ENCODE assay signal across 8 mouse cellular contexts in genomic region chr19:21651664-21652063, GRCm38 (mm10). TPM values are rescaled to one million over a fixed set of nuclear protein-coding genes. Genes with fewer than 3 reads are reported as not detected.
DNase-seq lines count a peak whose midpoint lies in the region; ATAC-seq and TF ChIP-seq lines count a peak whose summit lies in the region.

No protein-coding gene starts in this region.

- H3K27ac ChIP-seq in heart, adult 2 months, result peak overlapping the region; percentile 91
- H3K27ac ChIP-seq in spleen, adult 2 months (ENCODE audit: insufficient read depth, low read length), result no peak overlapping the region; the same call in 1 of the 2 replicates
- H3K27ac ChIP-seq in limb, embryonic 15.5 days, result peak overlapping the region; percentile 97; the same call in 1 of the 2 replicates
- peak overlapping the region; percentile 98; the same call in 1 of the 2 replicates for H3K27ac ChIP-seq in stomach, embryonic 16.5 days (ENCODE audit: low read length)

- intact Hi-C loops in heart, adult 2 months (cut with DNase I), result loop anchor here (5.0 to 10.0 kb wide), 3 partner anchors 79 to 277 kb away; no protein-coding TSS in a partner anchor
- intact Hi-C loops in heart, postnatal 10 days (cut with DNase I), result loop anchor here (2.0 to 10.0 kb wide), 4 partner anchors 81 to 379 kb away; partner anchors contain the start of gene Zfand5

- TF ChIP-seq CTCF in heart, adult 2 months (IDR thresholded peaks at IDR 0.05), result no peak
- TF ChIP-seq CTCF in spleen, adult 2 months (IDR thresholded peaks at IDR 0.05; ENCODE audit: extremely low read depth, insufficient read depth, insufficient read length, insufficient replicate concordance), result no peak

- 39% methylated on average over 6 of the region's 6 CpGs for WGBS in heart, adult 2 months
- 57% methylated on average over 6 of the region's 6 CpGs for WGBS in spleen, adult 2 months
- 49% methylated on average over 6 of the region's 6 CpGs for WGBS in limb, embryonic 15.5 days
- WGBS in stomach, embryonic 16.5 days, result 27% methylated on average over 6 of the region's 6 CpGs

- no peak overlapping the region; the same call in 1 of the 2 replicates for H3K9ac ChIP-seq in heart, adult 2 months (ENCODE audit: low read depth, low read length)
- no peak overlapping the region; the same call in 1 of the 2 replicates for H3K9ac ChIP-seq in limb, embryonic 15.5 days
- H3K9ac ChIP-seq in stomach, embryonic 16.5 days (ENCODE audit: low read length), result peak overlapping the region; percentile 96

- no peak for TF ChIP-seq POLR2A in heart, adult 2 months (IDR thresholded peaks at IDR 0.05; ENCODE audit: insufficient read depth, low read depth, low read length)
- TF ChIP-seq POLR2A in spleen, adult 2 months (IDR thresholded peaks at IDR 0.05; ENCODE audit: low read depth, low read length), result no peak

- peak overlapping the region; percentile 71 for H3K4me2 ChIP-seq in limb, embryonic 15.5 days
- H3K4me2 ChIP-seq in stomach, embryonic 16.5 days (ENCODE audit: low read depth, low read length), result peak overlapping the region; percentile 66

- peak overlapping the region; percentile 95 for H3K4me3 ChIP-seq in heart, adult 2 months
- peak overlapping the region; percentile 73 for H3K4me3 ChIP-seq in spleen, adult 2 months (ENCODE audit: extremely low read depth, insufficient read depth, insufficient read length)
- H3K4me3 ChIP-seq in limb, embryonic 15.5 days, result peak overlapping the region; percentile 88
- H3K4me3 ChIP-seq in stomach, embryonic 16.5 days (replicated peaks; ENCODE audit: low read length), result peak overlapping the region; percentile 90

- H3K4me1 ChIP-seq in heart, adult 2 months (ENCODE audit: control insufficient read depth, insufficient read depth, low read length), result peaks cover 8% of the 10 kb centered on the region
- H3K4me1 ChIP-seq in spleen, adult 2 months (ENCODE audit: control insufficient read depth, insufficient read depth, insufficient read length), result peaks cover 17% of the 10 kb centered on the region
- H3K4me1 ChIP-seq in limb, embryonic 15.5 days, result peaks cover 18% of the 10 kb centered on the region
- peaks cover 11% of the 10 kb centered on the region for H3K4me1 ChIP-seq in stomach, embryonic 16.5 days (ENCODE audit: control insufficient read depth, insufficient read depth, low read length)

- no peak for DNase-seq in heart, adult 2 months
- DNase-seq in heart, postnatal 10 days, result no peak
- no peak for DNase-seq in spleen, adult 2 months (ENCODE audit: low read depth in 1 of 2, low spot score in 2 of 2)
- no peak for DNase-seq in spleen, postnatal 36 days (ENCODE audit: low spot score in 2 of 2)
- no peak for DNase-seq in layer of hippocampus, postnatal 10 days (ENCODE audit: low spot score in 2 of 2)
- no peak for DNase-seq in yolk sac, embryonic 10.5 days (ENCODE audit: low spot score)

- peaks cover 13% of the 10 kb centered on the region for H3K79me2 ChIP-seq in heart, adult 2 months (replicated peaks; ENCODE audit: control insufficient read depth, insufficient read depth, low read length)

- H3K9me3 ChIP-seq in limb, embryonic 15.5 days, result no peaks in the 10 kb centered on the region
- H3K9me3 ChIP-seq in stomach, embryonic 16.5 days (replicated peaks; ENCODE audit: control insufficient read depth, low read length), result no peaks in the 10 kb centered on the region

- TF ChIP-seq EP300 in heart, adult 2 months (IDR thresholded peaks at IDR 0.05; ENCODE audit: insufficient read depth, low read depth, low read length), result no peak

- ATAC-seq in limb, embryonic 15.5 days (ENCODE audit: insufficient number of reproducible peaks, low FRiP score, low TSS enrichment, low read depth), result no peak
- no peak for ATAC-seq in stomach, embryonic 16.5 days (ENCODE audit: insufficient read depth, low FRiP score)

- no peaks in the 10 kb centered on the region for H3K27me3 ChIP-seq in heart, adult 2 months (ENCODE audit: control insufficient read depth, insufficient read depth, low read length)
- no peaks in the 10 kb centered on the region for H3K27me3 ChIP-seq in spleen, adult 2 months (ENCODE audit: control insufficient read depth, insufficient read depth, low read length)
- no peaks in the 10 kb centered on the region for H3K27me3 ChIP-seq in limb, embryonic 15.5 days
- H3K27me3 ChIP-seq in stomach, embryonic 16.5 days (ENCODE audit: control insufficient read depth, insufficient read depth, low read length), result no peaks in the 10 kb centered on the region

- peaks cover 9% of the 10 kb centered on the region for H3K36me3 ChIP-seq in heart, adult 2 months (ENCODE audit: control insufficient read depth, insufficient read depth, low read length)
- peaks cover 1% of the 10 kb centered on the region; the same call in 1 of the 2 replicates for H3K36me3 ChIP-seq in spleen, adult 2 months (ENCODE audit: control insufficient read depth, insufficient read depth, low read length)
- no peaks in the 10 kb centered on the region for H3K36me3 ChIP-seq in limb, embryonic 15.5 days
- no peaks in the 10 kb centered on the region for H3K36me3 ChIP-seq in stomach, embryonic 16.5 days (ENCODE audit: control insufficient read depth, insufficient read depth, low read length)

RNA-seq across cellular contexts. Expression of gene 1110059E24Rik, which starts 1.1 kb away (rescaled TPM):
- total RNA-seq in heart, adult 2 months (2021), result 10 to 100 TPM; 10.5 to 11.0 TPM
- 4.6 and 9.8 TPM in 2 replicates for polyA plus RNA-seq in heart, adult 2 months (2012; rRNA removed)
- total RNA-seq in heart, postnatal 10 days (2021), result 10 to 100 TPM; 20.6 to 24.0 TPM
- 3.8 and 4.3 TPM in 2 replicates for polyA plus RNA-seq in spleen, adult 2 months (2012; rRNA removed)
- polyA plus RNA-seq in limb, embryonic 15.5 days (2015; fragmentation: Nextera tagmentation; extraction: Ambion mirVana), result 49.2 and 52.2 TPM in 2 replicates
- polyA plus RNA-seq in stomach, embryonic 16.5 days (2015; fragmentation: Nextera tagmentation; extraction: Ambion mirVana), result 46.3 and 53.9 TPM in 2 replicates
- total RNA-seq in layer of hippocampus, postnatal 10 days (2021), result 10 to 100 TPM; 24.2 to 26.0 TPM

RNA-seq across cellular contexts. Expression of gene Abhd17b, which starts 1.3 kb away (rescaled TPM):
- total RNA-seq in heart, adult 2 months (2021), result 10 to 100 TPM; 10.6 to 13.8 TPM
- polyA plus RNA-seq in heart, adult 2 months (2012; rRNA removed), result 3.4 and 7.7 TPM in 2 replicates
- 10 to 100 TPM; 22.5 to 24.4 TPM for total RNA-seq in heart, postnatal 10 days (2021)
- polyA plus RNA-seq in spleen, adult 2 months (2012; rRNA removed), result 12.4 and 18.5 TPM in 2 replicates
- 21.9 and 28.3 TPM in 2 replicates for polyA plus RNA-seq in limb, embryonic 15.5 days (2015; fragmentation: Nextera tagmentation; extraction: Ambion mirVana)
- polyA plus RNA-seq in stomach, embryonic 16.5 days (2015; fragmentation: Nextera tagmentation; extraction: Ambion mirVana), result 11.6 and 14.0 TPM in 2 replicates
- 10 to 100 TPM; 60.7 to 62.3 TPM for total RNA-seq in layer of hippocampus, postnatal 10 days (2021)
